Mouse (Mus musculus) granulocyte monocyte progenitor cell, adult 5-6 weeks (primary cell): Measurements from ENCODE around the gene Chmp6. TPM values are rescaled to one million over a fixed set of nuclear protein-coding genes. Genes with fewer than 3 reads are reported as not detected.

ENCODE experiments used
- ATAC-seq: replicated peaks from 2 replicates; pipeline ENCODE4 v1.8.0; 2016; ENCODE audit warnings: mild to moderate bottlenecking, moderate TSS enrichment, inconsistent platforms; ENCODE audit not compliant: poor library complexity, severe bottlenecking
- total RNA-seq, 2 experiments: library from RNA; stranded (forward) in 1 of 2; stranded (reverse) in 1 of 2; fragments of 200-712, 200-1000 nt in 1 of 2; fragments of >200 nt in 1 of 2; fragmentation: Nextera tagmentation in 1 of 2; gene quantifications; 2 replicates each; pipeline ENCODE4 v1.2.3; 2014 to 2017

Gene Chmp6
- total RNA-seq, 2 experiments from 2014 or later: 15.9 to 73.0 TPM

DNA sequence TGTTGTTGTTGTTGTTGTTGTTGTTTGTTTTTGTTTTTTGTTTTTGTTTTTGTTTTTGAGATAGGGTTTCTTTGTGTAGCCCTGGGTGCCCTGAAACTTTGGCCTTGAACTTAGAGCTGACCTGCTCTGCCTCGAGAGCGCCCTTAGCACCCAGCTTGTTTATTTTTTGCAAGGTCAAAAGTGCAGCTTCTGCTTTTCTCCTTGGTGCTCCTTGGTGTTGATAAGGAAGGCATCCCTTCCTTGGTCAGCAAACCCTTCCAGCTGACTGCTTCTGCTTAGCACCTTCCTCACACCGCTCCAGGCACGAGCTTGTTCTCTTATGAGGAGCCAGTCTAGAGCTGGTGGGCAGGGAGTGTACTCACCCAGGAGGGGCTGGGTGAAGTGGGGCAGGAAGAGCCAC, 41.0 kb downstream of the Chmp6 start:
- ATAC-seq: peak; percentile 23; the same call in 1 of the 2 replicates

DNA sequence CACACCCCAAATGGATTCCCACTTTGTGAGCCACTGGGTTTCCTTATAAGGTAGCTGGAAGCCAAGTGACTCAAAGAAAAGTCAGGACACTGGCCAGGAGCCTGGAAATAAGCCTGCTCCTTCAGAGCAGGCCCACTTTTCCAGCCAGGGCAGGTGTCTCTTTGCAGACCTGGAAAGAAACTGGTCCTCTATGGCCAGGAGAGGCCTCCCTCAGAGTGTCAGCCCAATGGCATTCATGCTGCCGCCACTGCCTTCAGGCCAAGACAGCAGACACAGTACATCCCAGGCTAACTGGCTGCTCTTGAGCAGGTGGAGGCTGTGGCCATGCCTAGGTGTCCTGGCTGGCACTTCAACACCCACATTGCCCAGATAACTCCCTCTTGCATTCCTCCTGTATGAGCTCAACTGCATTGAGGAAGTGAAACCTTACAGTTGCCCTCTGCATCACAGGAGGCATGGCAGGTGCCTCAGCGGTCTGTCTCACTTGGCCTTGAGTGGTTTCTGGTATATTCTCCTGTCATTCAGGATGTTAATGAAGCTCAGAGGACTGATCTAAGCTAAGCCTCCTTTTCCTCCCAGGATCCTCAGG, 41.6 kb downstream of the Chmp6 start:
- peak; percentile 76 for ATAC-seq

GRCm38 (mm10) chr11:119955432-119955831, 42.2 kb downstream of the Chmp6 start:
- peak; percentile 60 for ATAC-seq

DNA sequence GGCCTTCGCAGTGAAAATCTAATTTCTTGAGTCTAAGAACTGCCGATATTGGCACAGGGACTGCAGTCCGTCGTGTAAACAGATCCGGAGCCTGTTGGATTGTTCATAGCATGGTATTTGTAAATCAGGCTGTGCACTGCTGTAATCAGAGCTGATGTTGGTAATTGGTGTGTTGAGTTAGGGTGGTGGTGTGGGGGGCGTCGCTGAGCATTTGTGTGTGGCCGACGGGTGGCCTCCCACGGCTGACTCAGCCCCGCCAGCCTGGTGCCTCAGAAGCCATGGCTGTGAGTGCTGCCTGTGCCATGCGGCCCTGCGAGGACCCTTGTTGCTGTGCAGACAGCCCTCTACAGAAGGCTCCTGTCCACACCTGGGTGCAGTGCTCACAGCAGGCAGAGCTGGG, 43.3 kb downstream of the Chmp6 start:
- ATAC-seq: no peak

DNA sequence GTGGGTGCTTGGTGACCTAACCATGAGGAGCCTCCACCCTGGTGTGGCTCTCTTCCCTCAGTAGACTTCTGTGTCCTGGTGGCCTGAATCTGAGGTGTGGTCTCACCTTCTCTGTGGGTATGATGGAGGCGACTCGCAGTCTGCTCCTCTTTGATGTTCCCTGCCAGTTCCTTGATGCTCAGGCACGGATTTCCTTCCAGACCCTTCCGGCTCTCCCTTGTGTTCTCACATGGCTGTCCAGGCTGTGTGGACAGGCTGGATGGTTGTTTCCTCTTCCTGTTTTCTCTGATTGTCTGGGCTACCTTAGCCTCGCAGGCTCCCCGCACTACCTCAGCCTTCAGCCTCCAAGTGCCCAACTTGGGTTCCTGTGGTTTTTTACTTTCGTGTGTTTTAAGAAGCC, 45.6 kb downstream of the Chmp6 start:
- ATAC-seq: no peak

DNA sequence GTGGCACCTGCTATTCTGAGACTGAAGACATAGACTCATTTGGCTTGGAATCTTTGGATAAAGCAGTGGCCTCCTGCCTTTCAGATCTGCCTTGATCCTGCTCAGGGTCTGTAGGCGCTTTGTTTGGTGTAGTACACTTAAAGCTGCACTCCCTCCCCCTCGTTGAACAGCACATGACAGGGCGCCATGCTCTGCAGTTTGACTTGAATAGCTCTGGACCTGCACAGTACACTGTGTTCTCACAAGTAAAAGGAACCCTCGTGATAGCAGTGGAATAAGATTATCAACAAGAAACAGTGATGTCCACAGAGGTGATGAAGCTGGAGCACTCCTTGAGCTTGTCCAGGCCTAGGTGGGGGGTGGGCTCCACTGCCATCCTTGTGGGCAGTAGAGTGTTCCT, 46.5 kb downstream of the Chmp6 start:
- ATAC-seq: no peak

DNA sequence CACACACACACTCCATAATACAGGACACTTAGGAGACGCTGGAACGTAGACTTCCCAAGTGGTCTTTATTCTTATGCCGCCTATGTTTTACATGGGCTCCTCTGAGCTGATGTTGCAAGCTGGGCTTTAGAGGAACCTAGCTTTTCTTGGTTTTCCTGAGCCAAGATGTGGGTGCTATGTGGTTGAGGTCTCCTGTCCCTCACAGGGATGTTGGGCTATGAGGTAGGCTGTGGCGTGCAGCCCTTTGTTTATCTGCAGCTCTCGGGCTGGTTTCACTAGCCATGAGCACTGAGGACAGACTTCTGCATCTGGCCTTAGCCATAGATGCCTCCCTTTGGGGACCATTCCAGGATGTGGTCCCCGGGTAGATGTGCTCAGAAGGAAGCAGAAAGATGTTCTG, 47.4 kb downstream of the Chmp6 start:
- ATAC-seq: peak; percentile 91

DNA sequence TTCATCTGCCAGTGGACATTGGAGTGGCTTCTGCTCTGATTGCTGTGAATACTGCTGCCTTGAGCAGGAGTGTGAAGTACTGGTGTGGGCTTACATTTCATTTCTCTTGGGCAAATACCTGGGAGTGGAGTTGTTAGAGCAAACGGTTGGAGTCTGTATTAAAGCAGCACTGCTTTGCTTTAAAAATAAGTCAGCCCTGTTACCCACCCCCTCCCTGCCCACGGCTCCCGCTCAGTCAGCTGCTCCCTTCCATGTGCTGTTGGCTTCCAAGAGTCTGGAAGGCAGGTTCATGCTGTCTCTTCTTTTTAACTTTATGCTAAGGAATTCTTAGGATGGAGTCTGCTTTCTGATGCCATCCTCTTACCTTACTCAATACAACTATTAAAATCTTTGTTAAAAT, 48.3 kb downstream of the Chmp6 start:
- ATAC-seq: no peak

DNA sequence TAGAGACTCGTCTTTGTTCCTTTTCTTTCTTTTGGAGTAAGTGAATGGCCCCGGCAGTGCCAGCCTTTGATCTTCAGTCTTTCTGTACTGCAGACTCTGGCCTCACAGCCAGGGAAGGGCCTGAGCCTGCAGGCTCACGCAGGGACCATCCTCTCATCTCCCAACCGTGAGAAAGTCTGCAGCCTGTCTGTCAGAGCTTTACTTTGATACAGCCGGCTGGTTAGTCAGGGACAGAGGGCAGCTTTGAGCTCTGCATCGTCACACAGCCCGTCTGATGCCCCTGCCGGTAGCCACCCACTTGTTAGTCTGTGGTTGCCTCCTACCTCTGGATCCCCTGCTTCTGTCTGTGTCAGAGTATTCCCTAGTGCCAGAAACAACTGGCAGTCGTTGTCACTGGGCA, 51.8 kb downstream of the Chmp6 start:
- no peak for ATAC-seq

- no peak for ATAC-seq
Measured at GRCm38 (mm10) chr11:119966294-119966693, 53.1 kb downstream of the Chmp6 start.

GRCm38 (mm10) chr11:119967401-119967800, 54.2 kb downstream of the Chmp6 start:
- no peak for ATAC-seq

- no peak for ATAC-seq
Measured at GRCm38 (mm10) chr11:119967892-119968291, 54.7 kb downstream of the Chmp6 start.

Other genes with a start within 250 kb of the Chmp6 start
- gene Baiap2, start 29.3 kb downstream of the Chmp6 start, total RNA-seq (2014; fragmentation: Nextera tagmentation): 8.0 and 10.6 TPM in 2 replicates
- gene Baiap2, start 29.3 kb downstream of the Chmp6 start, total RNA-seq (2017): 5.9 and 23.5 TPM in 2 replicates
- 8.3 and 15.1 TPM in 2 replicates for gene Aatk, start 133.7 kb downstream of the Chmp6 start, total RNA-seq (2014; fragmentation: Nextera tagmentation)
- gene Aatk, start 133.7 kb downstream of the Chmp6 start, total RNA-seq (2017): 5.2 and 8.3 TPM in 2 replicates
- 8.3 and 14.9 TPM in 2 replicates for gene Cep131, start 173.4 kb downstream of the Chmp6 start, total RNA-seq (2014; fragmentation: Nextera tagmentation)
- gene Cep131, start 173.4 kb downstream of the Chmp6 start, total RNA-seq (2017): 11.3 and 23.8 TPM in 2 replicates
- gene Tepsin, start 185.3 kb downstream of the Chmp6 start, total RNA-seq (2014; fragmentation: Nextera tagmentation): 15.3 and 22.2 TPM in 2 replicates
- gene Tepsin, start 185.3 kb downstream of the Chmp6 start, total RNA-seq (2017): 7.5 and 9.3 TPM in 2 replicates
- gene Ndufaf8, start 185.5 kb downstream of the Chmp6 start, total RNA-seq (2014; fragmentation: Nextera tagmentation): 37.0 and 64.8 TPM in 2 replicates
- 30.2 and 31.6 TPM in 2 replicates for gene Ndufaf8, start 185.5 kb downstream of the Chmp6 start, total RNA-seq (2017)
- 58.8 and 62.4 TPM in 2 replicates for gene Slc38a10, start 237.9 kb downstream of the Chmp6 start, total RNA-seq (2014; fragmentation: Nextera tagmentation)
- 43.5 and 51.5 TPM in 2 replicates for gene Slc38a10, start 237.9 kb downstream of the Chmp6 start, total RNA-seq (2017)